Mouse (Mus musculus): ENCODE data around the gene Ttc4. TPM values are rescaled to one million over a fixed set of nuclear protein-coding genes. Genes with fewer than 3 reads are reported as not detected.

Ttc4 gene
- polyA plus RNA-seq, 1 experiment: 45.1 TPM

DNA sequence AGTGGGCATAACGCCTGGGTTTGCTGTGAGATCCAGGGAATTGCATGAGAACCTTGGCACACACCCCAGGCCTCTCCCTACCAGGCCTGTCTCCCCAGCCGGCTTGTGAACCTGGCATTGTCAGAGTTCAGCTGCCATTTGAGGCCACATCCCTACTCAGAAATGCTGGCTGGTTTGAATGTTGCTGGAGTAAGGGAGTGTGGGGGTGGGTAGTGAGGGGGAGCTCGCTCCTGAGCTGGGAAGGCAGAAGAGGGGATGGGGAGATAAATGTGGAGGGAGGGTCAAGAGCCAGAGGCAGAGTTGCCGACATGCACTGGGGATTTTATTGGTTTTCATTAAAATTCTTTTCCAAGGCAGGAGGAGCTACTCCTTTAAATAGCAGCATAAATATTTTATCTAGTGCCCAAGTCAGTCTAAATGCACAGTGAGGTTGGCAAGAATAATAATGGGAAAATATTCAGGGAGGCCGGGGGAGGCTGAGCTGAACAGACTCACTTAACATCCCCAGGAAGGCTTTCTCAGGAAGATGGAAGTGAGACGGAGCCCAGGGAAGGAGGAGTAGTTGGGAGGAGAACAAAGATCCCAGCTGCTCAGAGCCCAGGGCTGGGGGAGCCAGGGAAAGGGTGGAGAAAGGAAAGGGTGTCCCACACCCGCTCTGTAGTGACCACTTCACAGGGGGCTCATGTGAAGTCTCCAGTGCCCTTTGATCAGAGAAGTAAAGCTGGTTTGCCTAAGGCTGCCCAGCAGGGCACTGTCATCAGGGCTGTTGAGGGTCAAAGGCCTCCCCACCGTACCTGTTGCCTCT, 45.3 kb downstream of the Ttc4 start:
- H3K27ac ChIP-seq (ENCODE audit: insufficient read depth, low read length): no peak overlapping the region
- TF ChIP-seq CTCF (IDR thresholded peaks at IDR 0.05; ENCODE audit: borderline replicate concordance, insufficient read depth, low read length): no peak
- no peak for TF ChIP-seq POLR2A (IDR thresholded peaks at IDR 0.05; ENCODE audit: low read depth, low read length)
- H3K4me1 ChIP-seq (ENCODE audit: control insufficient read depth, insufficient read depth, low read length): no peaks in the 10 kb centered on the region
- H3K4me3 ChIP-seq (ENCODE audit: insufficient read depth, low read length): no peak overlapping the region

DNA sequence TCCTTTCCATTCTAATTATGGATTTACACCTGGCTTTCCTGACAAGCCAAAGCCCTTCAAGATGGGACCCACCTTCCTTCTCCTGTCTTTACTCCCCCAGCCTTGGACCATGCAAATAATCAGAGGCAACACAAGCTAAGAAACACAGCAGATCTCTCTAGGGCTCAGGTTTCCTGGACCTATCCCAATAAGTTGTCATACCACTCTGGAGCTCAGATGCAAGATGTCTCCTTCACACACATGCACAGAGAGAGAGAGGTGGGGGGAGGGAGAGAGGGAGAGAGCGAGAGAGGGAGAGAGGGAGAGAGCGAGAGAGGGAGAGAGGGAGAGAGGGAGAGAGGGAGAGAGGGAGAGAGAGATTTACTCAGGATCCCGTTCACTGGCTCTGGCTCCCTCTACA, 46.4 kb downstream of the Ttc4 start:
- Histone ChIP-seq H3K4me3 (ENCODE audit: insufficient read depth, low read length) (no peak overlapping the region), H3K27ac (ENCODE audit: insufficient read depth, low read length) (no peak overlapping the region), H3K4me1 (ENCODE audit: control insufficient read depth, insufficient read depth, low read length) (no peaks in the 10 kb centered on the region)
- TF ChIP-seq CTCF (IDR thresholded peaks at IDR 0.05; ENCODE audit: borderline replicate concordance, insufficient read depth, low read length) (no peak), POLR2A (IDR thresholded peaks at IDR 0.05; ENCODE audit: low read depth, low read length) (no peak)

DNA sequence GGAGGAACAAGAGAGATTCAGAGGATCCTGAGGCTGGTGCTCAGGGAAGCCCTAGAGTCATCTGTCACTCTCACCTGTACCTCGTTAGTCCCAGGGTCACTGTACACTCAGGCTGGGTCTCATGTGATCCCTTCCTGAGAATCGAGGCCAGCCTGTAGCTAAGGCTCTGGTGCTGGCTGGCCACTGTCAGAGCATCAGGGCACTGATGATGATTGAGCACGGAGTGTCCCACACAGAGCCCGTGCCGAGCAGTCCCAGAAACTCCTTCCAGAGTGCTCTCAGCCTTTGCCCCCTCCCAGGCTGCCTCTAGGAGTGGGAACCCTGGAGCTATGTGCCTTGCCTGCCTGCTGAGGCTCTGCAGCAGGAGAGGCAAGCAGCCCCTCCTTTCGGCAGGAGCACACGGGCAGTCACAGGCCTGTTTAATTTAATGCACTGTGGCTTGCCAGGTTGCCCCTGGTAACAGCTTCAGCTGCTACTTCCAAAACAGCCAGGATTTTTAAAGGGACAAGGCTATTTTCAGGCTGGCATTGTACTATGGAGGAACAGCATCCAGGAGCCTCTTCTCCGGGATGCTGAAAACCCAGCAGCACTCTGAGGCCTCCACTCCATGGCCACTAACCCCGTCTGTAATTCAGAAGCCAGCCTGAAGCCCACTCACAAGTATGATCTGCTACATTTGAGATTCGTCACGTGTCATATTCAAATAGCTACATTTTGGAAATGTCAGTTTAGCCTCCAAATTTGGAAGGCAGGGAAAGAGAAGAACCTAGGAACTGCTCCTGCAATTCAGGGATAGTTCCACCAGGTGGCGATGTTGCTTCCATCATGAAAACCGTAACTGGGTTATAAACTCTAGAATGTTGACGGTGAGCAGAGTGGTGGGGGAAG, 48.2 kb downstream of the Ttc4 start:
- TF ChIP-seq CTCF (IDR thresholded peaks at IDR 0.05; ENCODE audit: borderline replicate concordance, insufficient read depth, low read length): no peak
- no peak for TF ChIP-seq POLR2A (IDR thresholded peaks at IDR 0.05; ENCODE audit: low read depth, low read length)
- Histone ChIP-seq H3K4me3 (ENCODE audit: insufficient read depth, low read length) (no peak overlapping the region), H3K4me1 (ENCODE audit: control insufficient read depth, insufficient read depth, low read length) (no peaks in the 10 kb centered on the region), H3K27ac (ENCODE audit: insufficient read depth, low read length) (no peak overlapping the region)

DNA sequence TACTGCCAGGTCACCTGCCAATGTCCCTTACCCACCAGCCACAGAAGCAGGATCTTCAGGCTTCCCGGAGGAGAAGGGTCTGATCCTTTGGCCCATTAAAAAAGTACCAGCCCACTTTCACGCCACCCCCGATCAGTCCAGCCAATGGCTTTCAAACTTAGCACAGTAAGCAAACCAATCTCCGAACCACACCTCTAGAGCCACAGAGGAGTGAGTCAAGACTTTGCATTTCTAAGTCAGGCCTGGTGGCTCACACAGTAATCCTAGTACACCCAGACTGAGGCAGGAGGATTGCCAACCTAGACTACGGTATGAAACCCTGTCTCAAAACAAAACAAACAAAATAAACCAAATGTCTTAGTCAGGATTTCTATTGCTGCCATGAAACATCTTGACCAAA, 49.4 kb downstream of the Ttc4 start:
- Histone ChIP-seq H3K27ac (ENCODE audit: insufficient read depth, low read length) (no peak overlapping the region), H3K4me1 (ENCODE audit: control insufficient read depth, insufficient read depth, low read length) (no peaks in the 10 kb centered on the region), H3K4me3 (ENCODE audit: insufficient read depth, low read length) (no peak overlapping the region)
- no peak for TF ChIP-seq POLR2A (IDR thresholded peaks at IDR 0.05; ENCODE audit: low read depth, low read length)
- no peak for TF ChIP-seq CTCF (IDR thresholded peaks at IDR 0.05; ENCODE audit: borderline replicate concordance, insufficient read depth, low read length)

DNA sequence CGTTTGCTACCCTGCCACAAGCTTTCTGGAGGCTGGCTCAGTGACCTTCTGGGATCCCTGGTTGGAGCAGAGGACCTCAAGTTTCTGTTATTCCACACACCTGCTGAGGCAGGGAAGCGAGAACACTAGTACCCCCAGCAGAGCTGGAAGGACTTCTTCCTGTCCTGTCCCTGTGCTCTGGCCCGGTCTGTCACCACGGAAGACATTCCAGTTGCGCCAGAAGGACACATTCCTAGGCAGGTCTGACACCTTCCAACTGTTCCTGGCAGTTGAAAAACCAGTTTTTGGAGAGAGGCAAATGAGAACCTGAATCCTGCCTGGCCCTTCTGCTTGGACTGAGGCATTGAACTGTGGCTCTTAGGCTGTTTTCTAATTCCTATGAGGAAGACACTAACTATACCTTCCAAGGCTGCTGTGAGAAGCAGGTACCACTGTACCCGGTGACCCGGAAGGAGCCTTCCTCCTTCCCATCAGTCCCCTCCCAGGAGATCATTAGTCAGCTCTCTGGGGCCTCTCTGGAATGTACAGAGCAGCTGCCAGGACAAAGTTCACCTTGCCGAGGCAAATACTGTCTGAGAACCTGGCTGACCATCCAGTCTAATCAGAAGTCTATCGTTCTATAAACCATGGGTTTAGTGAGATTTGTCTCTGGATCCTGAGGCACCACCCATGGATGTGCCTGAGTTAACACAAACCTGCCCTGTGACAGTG, 49.9 kb downstream of the Ttc4 start:
- H3K4me1 ChIP-seq (ENCODE audit: control insufficient read depth, insufficient read depth, low read length): no peaks in the 10 kb centered on the region
- TF ChIP-seq POLR2A (IDR thresholded peaks at IDR 0.05; ENCODE audit: low read depth, low read length) (no peak), CTCF (IDR thresholded peaks at IDR 0.05; ENCODE audit: borderline replicate concordance, insufficient read depth, low read length) (no peak)
- no peak overlapping the region for H3K27ac ChIP-seq (ENCODE audit: insufficient read depth, low read length)
- no peak overlapping the region for H3K4me3 ChIP-seq (ENCODE audit: insufficient read depth, low read length)

DNA sequence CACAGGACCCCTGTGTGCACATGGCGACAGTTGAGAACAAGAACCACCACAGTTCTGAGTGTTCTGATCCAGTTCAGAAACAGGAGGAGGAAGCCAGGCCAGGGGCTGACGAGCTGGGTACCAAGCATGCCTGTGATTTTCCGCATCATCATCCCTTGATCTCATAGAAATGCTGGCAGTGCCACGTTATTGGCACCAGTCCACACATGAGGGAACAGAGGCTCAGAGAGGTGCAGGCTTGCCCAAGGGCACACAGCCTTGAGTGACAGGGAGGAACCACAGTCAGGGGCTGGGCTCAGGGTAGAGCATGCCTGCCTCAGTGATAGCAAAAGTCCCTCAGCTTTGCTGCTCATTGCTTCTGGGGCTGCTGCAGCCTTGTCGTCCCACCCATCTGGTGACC, 50.9 kb downstream of the Ttc4 start:
- Histone ChIP-seq H3K27ac (ENCODE audit: insufficient read depth, low read length) (no peak overlapping the region), H3K4me1 (ENCODE audit: control insufficient read depth, insufficient read depth, low read length) (no peaks in the 10 kb centered on the region), H3K4me3 (ENCODE audit: insufficient read depth, low read length) (no peak overlapping the region)
- TF ChIP-seq CTCF (IDR thresholded peaks at IDR 0.05; ENCODE audit: borderline replicate concordance, insufficient read depth, low read length) (no peak), POLR2A (IDR thresholded peaks at IDR 0.05; ENCODE audit: low read depth, low read length) (no peak)

DNA sequence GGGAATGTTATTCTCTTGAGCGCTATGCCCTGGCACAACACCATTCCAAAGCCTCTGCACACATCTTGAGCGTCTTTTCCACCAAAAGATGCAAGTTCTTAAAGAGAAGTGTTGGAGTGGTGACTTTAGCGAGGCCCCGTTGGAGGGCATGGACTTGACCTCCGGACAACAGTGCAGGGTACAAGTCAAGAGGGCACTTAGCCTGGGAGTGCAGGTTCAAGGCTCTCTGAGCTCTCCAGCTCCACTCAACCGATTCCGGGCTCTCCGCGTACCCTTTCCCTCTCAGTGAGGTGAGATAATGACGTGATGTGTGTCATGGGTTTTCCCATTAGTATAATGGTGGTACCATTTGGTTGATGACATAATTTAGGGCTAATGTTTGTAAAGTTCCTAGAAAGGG, 54.5 kb downstream of the Ttc4 start:
- TF ChIP-seq POLR2A (IDR thresholded peaks at IDR 0.05; ENCODE audit: low read depth, low read length) (no peak), CTCF (IDR thresholded peaks at IDR 0.05; ENCODE audit: borderline replicate concordance, insufficient read depth, low read length) (no peak)
- no peak overlapping the region for H3K4me3 ChIP-seq (ENCODE audit: insufficient read depth, low read length)
- no peak overlapping the region for H3K27ac ChIP-seq (ENCODE audit: insufficient read depth, low read length)
- no peaks in the 10 kb centered on the region for H3K4me1 ChIP-seq (ENCODE audit: control insufficient read depth, insufficient read depth, low read length)

DNA sequence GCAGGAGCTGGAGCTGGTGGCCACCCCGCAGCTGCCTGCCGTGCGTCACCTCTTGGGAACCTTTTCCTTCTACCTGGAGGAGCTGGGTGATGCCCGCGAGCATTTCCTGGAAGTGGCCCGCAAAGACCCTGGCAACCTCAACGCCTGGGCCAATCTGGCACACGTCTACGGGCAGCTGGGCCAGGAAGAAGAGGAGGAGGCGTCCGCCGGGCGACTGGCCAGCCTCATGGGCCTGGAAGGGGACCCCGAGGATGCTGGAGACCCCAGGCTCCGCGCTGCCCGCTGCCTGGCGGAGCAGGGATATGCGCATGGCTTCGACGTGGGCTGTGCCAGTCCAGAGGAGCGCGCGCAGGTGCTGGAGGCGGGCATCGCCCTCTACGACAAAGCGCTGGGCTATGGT, 56.0 kb downstream of the Ttc4 start:
- no peak for TF ChIP-seq CTCF (IDR thresholded peaks at IDR 0.05; ENCODE audit: borderline replicate concordance, insufficient read depth, low read length)
- H3K27ac ChIP-seq (ENCODE audit: insufficient read depth, low read length): no peak overlapping the region
- no peaks in the 10 kb centered on the region for H3K4me1 ChIP-seq (ENCODE audit: control insufficient read depth, insufficient read depth, low read length)
- no peak overlapping the region for H3K4me3 ChIP-seq (ENCODE audit: insufficient read depth, low read length)

DNA sequence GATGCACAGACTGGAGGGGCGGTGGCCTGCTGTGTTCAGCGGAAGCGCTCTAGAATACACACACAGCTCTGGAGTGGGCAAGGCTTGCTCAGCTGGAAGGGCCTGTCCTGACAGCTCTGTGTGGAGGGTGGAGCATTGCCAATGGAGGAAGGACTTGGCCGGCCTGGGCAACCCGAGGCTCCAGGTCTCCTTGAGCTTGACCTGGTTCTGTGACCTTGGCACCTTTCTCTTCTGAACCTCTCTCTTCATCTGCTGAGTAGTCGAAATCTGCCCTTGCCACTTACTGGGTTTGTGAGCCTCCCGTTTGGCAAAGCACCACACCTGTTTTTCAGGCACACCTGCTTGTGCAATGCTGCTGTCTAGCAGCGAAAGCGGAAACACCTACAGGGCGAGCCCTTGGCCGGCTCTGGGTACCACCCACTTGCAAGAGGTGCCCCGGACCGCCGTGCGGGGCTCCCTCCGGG, 56.7 kb downstream of the Ttc4 start, which contains the start of gene Ttc22:
Gene Ttc22 (plus strand): TSS at position 403 of the 464 bp plus-strand sequence.
- no peak within 1 kb of the TSS for H3K27ac ChIP-seq (ENCODE audit: insufficient read depth, low read length)
- no peak within 1 kb of the TSS for H3K4me3 ChIP-seq (ENCODE audit: insufficient read depth, low read length)
- TF ChIP-seq POLR2A (IDR thresholded peaks at IDR 0.05; ENCODE audit: low read depth, low read length): no peak
- no peak for TF ChIP-seq CTCF (IDR thresholded peaks at IDR 0.05; ENCODE audit: borderline replicate concordance, insufficient read depth, low read length)
- H3K4me1 ChIP-seq (ENCODE audit: control insufficient read depth, insufficient read depth, low read length): no peaks in the 10 kb centered on the region

Measured in embryonic fibroblast, embryonic 13.5 days (primary cell).